Mouse (Mus musculus): ENCODE results near the gene Galns. TPM values are rescaled to one million over a fixed set of nuclear protein-coding genes. Genes with fewer than 3 reads are reported as not detected.

The Galns gene
- polyA plus RNA-seq, 1 experiment from 2014 or later: 8.2 TPM

GRCm38 (mm10) chr8:122568109-122568504 lies 43.2 kb downstream of the Galns start:
- peak overlapping the region; percentile 92 for H3K27ac ChIP-seq (replicated peaks)
- DNase-seq (ENCODE audit: low spot score) (no peak), ATAC-seq (ENCODE audit: low FRiP score, low TSS enrichment) (no peak; the same call in 1 of the 2 replicates)
- no peak for TF ChIP-seq CTCF (IDR thresholded peaks at IDR 0.05; ENCODE audit: low read depth)
- TF ChIP-seq EP300 (optimal IDR thresholded peaks at IDR 0.05): no peak
- WGBS: under 1% methylated on average over 33 of the region's 34 CpGs
- H3K4me1 ChIP-seq (replicated peaks; ENCODE audit: control insufficient read depth, insufficient read depth): 0 out of 2 replicates have a peak, but pooled peaks cover 6% of the 10 kb centered on the region
- no peaks in the 10 kb centered on the region for H3K27me3 ChIP-seq (ENCODE audit: control insufficient read depth, insufficient read depth, low read length)
- H3K9me3 ChIP-seq (ENCODE audit: control insufficient read depth, low read length): no peaks in the 10 kb centered on the region
- H3K36me3 ChIP-seq (ENCODE audit: control insufficient read depth, insufficient read depth, low read length): peaks cover 11% of the 10 kb centered on the region
- peak overlapping the region; percentile 83 for H3K9ac ChIP-seq (ENCODE audit: low read length)
- H3K4me2 ChIP-seq (replicated peaks; ENCODE audit: low read depth): peak overlapping the region; percentile 97
- H3K4me3 ChIP-seq (ENCODE audit: low read depth, low read length): peak overlapping the region; percentile 79

- Histone ChIP-seq H3K27ac (replicated peaks) (peak within 1 kb of the TSS; percentile 92), H3K9ac (ENCODE audit: low read length) (peak within 1 kb of the TSS; percentile 83), H3K4me1 (replicated peaks; ENCODE audit: control insufficient read depth, insufficient read depth) (0 out of 2 replicates have a peak, but pooled peaks cover 6% of the 10 kb centered on the region), H3K4me3 (ENCODE audit: low read depth, low read length) (peak within 1 kb of the TSS; percentile 79), H3K9me3 (ENCODE audit: control insufficient read depth, low read length) (no peaks in the 10 kb centered on the region), H3K27me3 (ENCODE audit: control insufficient read depth, insufficient read depth, low read length) (no peaks in the 10 kb centered on the region), H3K4me2 (replicated peaks; ENCODE audit: low read depth) (peak within 1 kb of the TSS; percentile 97), H3K36me3 (ENCODE audit: control insufficient read depth, insufficient read depth, low read length) (peaks cover 11% of the 10 kb centered on the region)
- DNase-seq (ENCODE audit: low spot score) (peak; percentile 96), ATAC-seq (ENCODE audit: low FRiP score, low TSS enrichment) (peak; percentile 94)
- no peak for TF ChIP-seq CTCF (IDR thresholded peaks at IDR 0.05; ENCODE audit: low read depth)
- TF ChIP-seq EP300 (optimal IDR thresholded peaks at IDR 0.05): no peak
- under 1% methylated on average over 62 of the region's 62 CpGs for WGBS
Observed at GRCm38 (mm10) chr8:122567361-122568108, 43.7 kb downstream of the Galns start, which contains the start of gene Cdt1. TSS of gene Cdt1 (plus strand) at chr8:122568015.

GRCm38 (mm10) chr8:122566766-122567165 lies 44.5 kb downstream of the Galns start:
- H3K9me3 ChIP-seq (ENCODE audit: control insufficient read depth, low read length): no peaks in the 10 kb centered on the region
- DNase-seq (ENCODE audit: low spot score) (no peak), ATAC-seq (ENCODE audit: low FRiP score, low TSS enrichment) (no peak)
- 17% methylated on average over 6 of the region's 6 CpGs for WGBS
- peak overlapping the region; percentile 83 for H3K9ac ChIP-seq (ENCODE audit: low read length)
- peak overlapping the region; percentile 79; the same call in 1 of the 2 replicates for H3K4me3 ChIP-seq (ENCODE audit: low read depth, low read length)
- no peak for TF ChIP-seq EP300 (optimal IDR thresholded peaks at IDR 0.05)
- no peak for TF ChIP-seq CTCF (IDR thresholded peaks at IDR 0.05; ENCODE audit: low read depth)
- H3K27me3 ChIP-seq (ENCODE audit: control insufficient read depth, insufficient read depth, low read length): no peaks in the 10 kb centered on the region
- H3K4me1 ChIP-seq (replicated peaks; ENCODE audit: control insufficient read depth, insufficient read depth): 0 out of 2 replicates have a peak, but pooled peaks cover 6% of the 10 kb centered on the region
- H3K4me2 ChIP-seq (replicated peaks; ENCODE audit: low read depth): peak overlapping the region; percentile 97
- H3K36me3 ChIP-seq (ENCODE audit: control insufficient read depth, insufficient read depth, low read length): peaks cover 6% of the 10 kb centered on the region
- peak overlapping the region; percentile 92 for H3K27ac ChIP-seq (replicated peaks)

GRCm38 (mm10) chr8:122564363-122565352 lies 46.6 kb downstream of the Galns start:
- no peak overlapping the region for H3K9ac ChIP-seq (ENCODE audit: low read length)
- 0 out of 2 replicates have a peak, but pooled peaks cover 6% of the 10 kb centered on the region for H3K4me1 ChIP-seq (replicated peaks; ENCODE audit: control insufficient read depth, insufficient read depth)
- H3K4me2 ChIP-seq (replicated peaks; ENCODE audit: low read depth): no peak overlapping the region
- no peak overlapping the region for H3K27ac ChIP-seq (replicated peaks)
- TF ChIP-seq CTCF (IDR thresholded peaks at IDR 0.05; ENCODE audit: low read depth): no peak
- no peak overlapping the region for H3K4me3 ChIP-seq (ENCODE audit: low read depth, low read length)
- 74% methylated on average over 25 of the region's 25 CpGs for WGBS
- DNase-seq (ENCODE audit: low spot score) (no peak), ATAC-seq (ENCODE audit: low FRiP score, low TSS enrichment) (no peak)
- no peaks in the 10 kb centered on the region for H3K27me3 ChIP-seq (ENCODE audit: control insufficient read depth, insufficient read depth, low read length)
- no peaks in the 10 kb centered on the region for H3K36me3 ChIP-seq (ENCODE audit: control insufficient read depth, insufficient read depth, low read length)
- H3K9me3 ChIP-seq (ENCODE audit: control insufficient read depth, low read length): no peaks in the 10 kb centered on the region

GRCm38 (mm10) chr8:122561199-122561598 lies 50.1 kb downstream of the Galns start:
- no peaks in the 10 kb centered on the region for H3K9me3 ChIP-seq (ENCODE audit: control insufficient read depth, low read length)
- no peak for TF ChIP-seq CTCF (IDR thresholded peaks at IDR 0.05; ENCODE audit: low read depth)
- TF ChIP-seq EP300 (optimal IDR thresholded peaks at IDR 0.05): no peak
- 72% methylated on average over 5 of the region's 5 CpGs for WGBS
- no peak overlapping the region for H3K9ac ChIP-seq (ENCODE audit: low read length)
- no peak overlapping the region for H3K4me3 ChIP-seq (ENCODE audit: low read depth, low read length)
- no peak; the same call in 1 of the 2 replicates for ATAC-seq (ENCODE audit: low FRiP score, low TSS enrichment)
- no peaks in the 10 kb centered on the region for H3K27me3 ChIP-seq (ENCODE audit: control insufficient read depth, insufficient read depth, low read length)
- no peak for DNase-seq (ENCODE audit: low spot score)
- H3K27ac ChIP-seq (replicated peaks): no peak overlapping the region
- no peaks in the 10 kb centered on the region for H3K36me3 ChIP-seq (ENCODE audit: control insufficient read depth, insufficient read depth, low read length)
- H3K4me1 ChIP-seq (replicated peaks; ENCODE audit: control insufficient read depth, insufficient read depth): peaks cover 3% of the 10 kb centered on the region; the same call in 1 of the 2 replicates
- no peak overlapping the region for H3K4me2 ChIP-seq (replicated peaks; ENCODE audit: low read depth)
